Mouse (Mus musculus) lung, postnatal 10 days (tissue): ENCODE results near the gene Gm10803.

ENCODE experiments used
- DNase-seq: peaks from one replicate; pipeline ENCODE4 v3.0.0; 2021

Gm10803 gene

GRCm38 (mm10) chr2:93593121-93593520 lies 32.8 kb downstream of the Gm10803 start:
- DNase-seq: no peak

DNA sequence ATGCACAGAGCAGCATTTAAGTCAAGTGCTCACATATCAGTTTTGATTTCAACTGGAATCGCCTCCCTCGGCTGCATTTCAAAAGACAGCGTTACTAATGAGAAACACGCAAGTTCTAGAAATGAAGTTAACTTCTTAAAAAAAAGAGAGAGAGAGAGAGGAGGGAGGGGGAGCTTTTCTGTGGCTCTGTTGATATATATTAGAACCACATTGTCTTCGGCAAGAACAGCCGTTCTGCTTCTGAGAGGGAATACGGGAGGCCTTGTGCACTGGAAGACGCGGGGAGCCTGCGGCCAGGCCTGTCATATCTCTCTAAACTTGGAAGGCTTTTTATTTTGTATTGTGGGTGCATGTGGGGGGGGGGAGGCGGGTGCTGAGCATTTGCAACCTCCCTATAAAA lies 36.8 kb downstream of the Gm10803 start:
- DNase-seq: no peak

GRCm38 (mm10) chr2:93599731-93600130 lies 39.4 kb downstream of the Gm10803 start:
- peak; percentile 4 for DNase-seq

- DNase-seq: no peak
These were observed 44.4 kb downstream of the Gm10803 start for GRCm38 (mm10) chr2:93604601-93605285.

DNA sequence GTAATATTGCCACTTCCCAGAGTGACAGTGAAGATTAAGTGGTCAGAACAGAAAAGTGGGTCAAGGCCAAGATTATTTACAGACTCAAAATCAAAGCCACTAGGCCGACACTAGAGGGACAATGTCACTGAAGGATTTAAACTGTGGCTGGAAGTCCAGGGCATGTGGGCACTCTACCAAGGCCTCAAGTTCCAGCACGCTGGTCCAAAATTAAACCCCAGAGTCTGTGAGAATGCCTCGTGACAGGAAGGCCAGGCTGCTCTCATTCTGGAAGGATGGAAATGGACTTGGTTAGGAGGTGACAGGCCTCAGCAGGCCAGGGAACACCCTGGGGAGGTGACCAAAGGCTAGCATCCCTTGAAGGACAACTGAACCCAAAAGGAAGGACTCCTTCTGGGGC lies 48.4 kb downstream of the Gm10803 start:
- DNase-seq: no peak

DNA sequence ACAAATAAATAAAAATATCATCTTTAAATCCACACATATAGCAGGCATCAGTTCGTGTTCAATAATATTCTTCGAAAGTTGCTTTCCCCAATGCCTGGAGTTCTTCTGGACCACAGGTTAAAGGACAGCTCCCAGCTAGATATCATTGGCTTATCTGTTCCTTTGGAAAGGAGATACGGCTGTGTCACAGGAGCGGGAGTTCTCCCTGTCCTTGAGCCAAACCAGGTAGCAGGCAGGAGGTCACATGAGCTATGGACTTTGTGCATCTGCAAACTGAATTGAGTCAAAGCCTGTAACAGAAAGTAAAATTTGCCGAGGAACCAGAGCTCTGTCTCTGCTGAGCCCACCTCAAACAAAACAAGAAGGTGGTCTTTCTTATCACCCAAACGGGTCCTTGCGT lies 52.7 kb downstream of the Gm10803 start:
- DNase-seq: no peak
